Mouse (Mus musculus) kidney, postnatal 10 days (tissue): ENCODE results near the gene Lefty2.
A peak's percentile ranks its signal among the peaks of the same experiment; 100 is the strongest.
"Not testable (repeated sequence)": the region's sequence is repeated elsewhere in the genome, so short reads cannot be mapped to it uniquely, and the experiment has no call there.

ENCODE experiments used
- DNase-seq: peaks from one replicate; pipeline ENCODE4 v3.0.0; 2021; ENCODE audit warnings: mixed read lengths

Gene Lefty2

DNA sequence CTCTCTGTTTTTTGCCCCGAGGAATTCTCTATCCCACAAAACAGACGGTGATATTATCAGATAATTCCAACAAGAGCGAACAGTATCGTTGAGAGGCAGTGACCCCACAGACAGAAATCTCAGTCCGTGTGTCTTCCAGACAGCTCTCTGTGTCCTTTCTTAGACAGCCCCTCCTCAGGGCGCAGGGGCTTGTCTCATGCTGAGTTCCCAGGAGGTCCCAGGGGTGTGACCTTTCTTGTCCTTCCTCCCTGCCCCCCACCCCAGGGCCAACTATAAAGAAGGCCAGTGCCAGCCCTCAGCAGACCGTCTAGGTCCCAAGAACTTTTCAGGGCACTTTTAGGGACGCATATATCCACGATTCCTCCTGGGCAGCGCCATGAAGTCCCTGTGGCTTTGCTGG lies at the start of gene Lefty2:
Gene Lefty2 (plus strand): TSS at position 301 of the 400 bp plus-strand sequence.
- DNase-seq, result no peak

DNA sequence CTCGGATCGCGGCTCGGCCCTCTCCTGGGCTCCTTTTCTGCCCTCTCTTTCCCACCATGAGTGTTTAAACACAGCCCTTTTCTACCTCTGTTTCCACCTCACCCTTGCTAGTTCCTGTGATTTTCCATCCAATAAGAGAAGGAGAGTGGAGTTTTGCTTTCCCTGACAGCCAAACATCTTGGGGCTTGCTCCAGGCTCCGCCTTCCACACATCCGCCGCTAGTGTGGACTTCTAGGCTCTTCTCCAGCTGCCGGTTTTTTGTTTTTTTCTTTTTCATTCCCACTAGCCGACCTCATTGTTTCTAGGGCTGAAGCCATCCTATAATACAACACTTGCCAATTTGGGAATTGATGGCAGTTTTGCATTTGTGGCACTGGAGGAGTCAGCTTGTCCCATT lies 44.8 kb upstream of the Lefty2 start:
- DNase-seq, result peak; percentile 81

DNA sequence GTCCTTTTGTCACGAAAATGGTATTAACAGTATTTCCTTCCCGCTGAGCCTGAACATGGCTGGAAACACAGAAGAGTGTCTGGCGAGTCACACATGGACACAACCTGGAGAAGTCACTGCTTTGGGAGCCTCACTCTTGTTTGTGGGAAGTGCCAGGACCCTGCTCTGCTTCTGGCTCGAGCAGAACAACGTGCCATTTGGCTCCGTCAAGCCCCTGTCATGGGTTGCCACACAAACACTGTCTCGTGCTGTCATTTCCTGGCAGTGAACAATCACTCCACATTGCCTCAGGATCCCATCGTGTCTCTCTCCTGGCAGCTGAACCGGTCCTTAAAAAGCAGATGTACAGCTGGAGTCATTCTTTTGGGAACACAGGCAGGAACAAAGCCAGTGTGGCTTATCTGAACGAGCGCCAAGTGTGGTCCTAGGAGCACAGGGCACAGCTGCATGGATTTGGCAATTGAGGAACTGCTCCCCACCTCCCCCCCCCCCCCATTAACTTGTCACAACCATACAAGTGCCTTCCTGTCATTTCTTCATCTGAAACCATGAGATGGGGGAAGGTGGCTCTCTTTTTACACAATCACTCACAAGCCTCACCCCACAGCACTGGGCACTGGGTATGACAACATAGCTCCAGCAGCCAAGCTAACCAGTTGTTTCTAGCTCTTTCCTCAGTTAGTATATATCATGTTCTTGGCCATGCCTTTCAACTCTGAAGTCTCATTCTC lies 44.2 kb upstream of the Lefty2 start:
- DNase-seq, result peak; percentile 61

DNA sequence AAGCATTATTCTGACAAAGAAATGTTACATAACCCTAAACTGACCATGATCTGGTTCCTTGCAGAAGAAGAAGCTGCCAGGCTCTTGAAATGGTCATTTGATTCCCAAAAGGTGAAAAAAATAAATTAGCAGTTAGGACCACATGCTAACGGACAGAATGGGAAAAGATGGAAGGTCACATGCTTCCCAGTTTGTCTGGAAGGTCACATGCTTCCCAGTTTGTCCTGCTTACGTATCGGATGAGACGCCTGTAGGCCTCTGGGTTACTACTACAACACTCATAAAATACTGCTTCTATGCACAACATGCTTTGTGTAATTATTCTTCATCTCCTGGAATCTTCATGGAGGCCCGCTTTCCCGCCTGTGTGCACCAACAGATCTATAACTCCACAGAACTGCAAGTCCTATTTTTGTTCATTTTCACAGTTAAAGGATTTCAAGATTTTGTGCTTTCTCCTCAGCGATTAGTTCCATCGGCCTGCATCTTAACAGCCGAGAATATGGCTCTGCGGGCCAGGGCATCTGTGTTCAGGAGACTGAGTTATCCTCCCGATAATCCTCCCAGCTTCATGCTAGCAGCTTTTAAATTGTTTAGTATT lies 43.1 kb upstream of the Lefty2 start:
- peak; percentile 22 for DNase-seq

DNA sequence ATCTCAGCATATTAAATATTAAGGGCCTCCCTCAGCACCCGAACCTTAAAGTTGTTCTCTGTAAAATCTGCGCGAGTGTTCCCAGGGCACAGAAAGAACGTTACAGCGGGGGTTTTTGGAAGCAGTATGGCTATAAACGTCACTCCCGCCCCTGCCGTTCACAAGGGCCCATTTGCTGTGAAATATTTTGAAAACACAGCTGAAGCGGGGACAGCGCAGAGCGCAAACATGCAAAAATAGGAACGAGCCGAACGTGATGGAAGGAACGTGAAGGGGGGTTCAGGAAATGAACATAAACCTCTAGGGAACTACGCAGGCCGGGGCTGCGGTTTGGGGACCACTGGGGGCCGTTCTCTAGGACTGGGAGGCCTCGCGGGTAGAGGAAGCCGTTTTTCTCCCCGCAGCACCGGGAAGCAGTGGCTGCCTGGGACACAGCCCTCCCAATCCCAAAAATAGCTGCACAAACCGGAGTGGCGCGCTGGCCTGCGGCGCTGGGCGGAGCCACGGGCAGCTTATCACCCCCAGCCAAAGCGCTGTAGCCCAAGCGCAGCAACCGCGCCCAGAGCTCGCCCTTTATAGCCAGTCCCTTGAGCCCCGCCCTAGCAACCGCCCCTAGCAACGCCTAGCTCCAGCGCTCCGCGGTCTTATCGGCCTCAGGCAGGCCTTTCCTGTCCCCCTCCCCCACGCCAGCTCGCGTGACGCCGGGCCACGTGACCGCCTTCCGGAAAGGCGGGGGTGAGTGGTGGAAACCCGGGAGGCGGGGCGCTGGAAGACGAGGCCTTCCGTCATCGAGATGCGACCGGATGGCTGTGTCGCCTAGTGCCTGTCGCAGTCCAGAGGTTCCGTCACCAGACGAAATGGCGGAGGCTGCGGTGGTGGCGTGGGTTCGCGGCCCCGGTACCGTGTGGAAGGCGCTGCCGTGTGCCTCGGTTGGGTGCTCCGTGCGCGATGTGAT lies 42.3 kb upstream of the Lefty2 start, which contains the start of gene Sde2:
Gene Sde2 (plus strand): TSS at position 812 of the 955 bp plus-strand sequence.
- peak; percentile 100 for DNase-seq

DNA sequence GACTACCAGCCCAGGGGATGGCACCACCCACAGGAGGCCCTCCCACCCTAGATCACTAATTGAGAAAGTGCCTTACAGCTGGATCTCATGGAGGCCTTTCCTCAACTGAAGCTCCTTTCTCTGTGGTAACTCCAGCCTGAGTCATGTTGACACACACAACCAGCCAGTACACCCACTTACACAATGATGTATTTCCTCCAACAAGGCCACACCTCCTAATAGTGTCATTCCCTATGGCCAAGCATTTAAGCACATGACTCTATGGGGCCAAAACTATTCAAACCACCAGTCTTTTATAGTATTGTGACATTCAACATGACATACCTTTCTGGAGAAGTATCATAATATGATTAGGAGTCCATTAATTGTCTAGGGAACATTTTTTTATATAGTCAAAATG lies 34.1 kb upstream of the Lefty2 start:
- no peak for DNase-seq

DNA sequence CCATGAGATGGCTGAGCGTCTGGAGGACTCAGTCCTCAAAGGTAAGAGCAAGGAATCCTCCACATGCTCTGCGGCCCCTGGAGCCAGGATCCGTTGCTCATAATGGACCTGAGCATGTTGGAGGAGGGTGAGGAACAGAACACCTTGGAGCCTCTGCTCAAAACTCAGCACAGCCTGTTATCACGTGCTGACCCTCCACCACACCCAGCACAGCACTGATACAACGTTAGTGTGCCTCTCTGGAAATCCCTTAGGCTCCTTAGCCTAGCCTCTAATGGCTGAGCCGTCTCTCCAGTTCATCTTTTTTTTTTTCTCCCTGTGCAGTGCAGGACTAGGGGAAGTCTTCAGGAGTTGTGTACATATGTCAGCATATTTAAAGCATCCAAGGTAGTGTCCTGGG lies 32.9 kb upstream of the Lefty2 start:
- DNase-seq, result no peak

DNA sequence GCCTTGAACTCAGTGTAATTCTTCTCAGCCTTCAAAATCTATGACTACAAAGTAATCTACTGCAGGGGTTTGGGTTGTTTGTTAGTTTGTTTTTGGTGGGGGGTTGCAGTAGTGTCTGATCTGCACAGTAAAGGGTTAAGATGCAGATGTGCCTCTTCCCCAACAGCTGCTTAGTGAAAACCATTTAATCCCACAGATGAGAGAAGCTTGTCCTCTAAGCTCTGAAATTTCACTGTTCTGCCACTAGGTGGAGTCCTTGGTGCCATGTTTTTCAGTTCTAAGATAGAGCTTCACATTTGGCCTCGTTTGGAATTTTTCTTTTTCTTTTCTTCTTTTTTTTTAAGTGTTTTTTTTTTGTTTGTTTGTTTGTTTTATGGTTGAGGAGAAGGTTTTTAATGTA lies 29.3 kb upstream of the Lefty2 start:
- DNase-seq, result peak; percentile 34

DNA sequence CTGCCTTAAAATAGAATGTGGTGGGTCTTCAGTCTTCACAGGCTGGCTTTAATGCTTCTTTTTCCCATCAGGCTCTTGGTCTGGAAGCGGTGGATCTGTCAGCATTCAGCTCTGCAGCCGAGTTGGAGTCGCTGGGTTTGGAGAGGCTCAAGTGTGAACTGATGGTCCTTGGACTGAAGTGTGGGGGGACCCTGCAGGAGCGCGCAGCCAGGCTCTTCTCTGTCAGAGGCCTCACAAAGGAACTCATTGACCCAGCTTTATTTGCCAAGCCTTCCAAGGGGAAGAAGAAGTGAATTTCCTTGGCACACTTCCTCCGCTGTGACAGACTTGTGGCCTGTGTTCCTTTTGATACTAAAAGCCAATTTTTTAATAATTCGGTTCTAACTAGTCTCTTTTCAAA lies 26.9 kb upstream of the Lefty2 start:
- DNase-seq, result no peak

DNA sequence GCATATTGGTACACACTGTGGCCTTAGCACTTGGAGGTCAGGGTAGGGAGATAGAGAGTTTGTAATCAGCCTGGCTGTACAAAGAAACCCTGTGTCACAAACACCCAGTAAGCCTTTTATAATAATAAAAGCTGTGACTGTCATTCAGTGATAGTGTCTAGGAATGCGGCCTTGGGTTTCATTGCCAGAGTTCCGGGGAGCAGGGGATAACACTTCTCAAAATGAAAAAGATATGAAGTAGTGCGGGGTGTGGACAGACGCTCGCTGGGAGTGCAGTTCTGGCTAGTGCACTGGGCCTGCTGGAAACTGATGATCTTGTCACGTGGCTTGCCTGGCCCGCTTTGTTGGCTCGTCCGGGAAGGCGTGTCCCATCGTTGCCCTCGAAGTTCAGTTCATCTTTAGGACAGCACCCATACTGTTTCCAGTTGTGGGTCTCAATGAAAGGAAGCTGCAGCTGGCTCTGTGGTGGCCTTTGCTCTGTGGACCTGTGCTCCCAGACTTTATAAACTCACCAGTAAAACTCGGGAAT lies 22.7 kb upstream of the Lefty2 start:
- DNase-seq, result no peak

DNA sequence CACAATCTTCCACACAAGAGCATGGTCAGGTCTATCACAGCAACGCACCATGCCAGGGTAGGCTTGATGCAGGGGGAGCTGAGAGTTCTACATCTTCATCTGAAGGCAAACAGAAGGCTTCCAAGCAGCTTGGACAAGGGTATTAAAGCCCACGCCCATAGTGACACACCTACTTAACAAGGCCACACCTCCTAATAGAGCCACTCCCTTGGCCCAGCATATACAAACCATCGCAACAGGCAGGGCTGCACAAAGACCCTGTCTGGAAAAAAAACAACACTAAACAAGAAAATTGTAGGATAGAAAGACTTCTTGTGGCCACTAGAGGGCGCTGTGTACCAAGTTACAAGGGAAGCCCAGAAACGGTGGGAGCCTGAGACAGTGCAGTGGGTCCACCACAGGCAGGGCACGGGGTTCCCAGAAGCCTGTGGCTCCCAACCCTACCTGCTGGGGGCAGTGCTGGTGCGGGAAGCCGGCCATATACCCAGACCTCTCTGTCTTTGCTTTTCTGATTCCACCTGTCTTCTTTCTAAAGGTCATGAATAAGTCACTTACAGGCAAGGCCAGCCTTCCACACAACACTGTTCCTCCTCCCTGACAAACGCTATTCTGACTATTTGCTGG lies 18.9 kb upstream of the Lefty2 start:
- peak; percentile 76 for DNase-seq

DNA sequence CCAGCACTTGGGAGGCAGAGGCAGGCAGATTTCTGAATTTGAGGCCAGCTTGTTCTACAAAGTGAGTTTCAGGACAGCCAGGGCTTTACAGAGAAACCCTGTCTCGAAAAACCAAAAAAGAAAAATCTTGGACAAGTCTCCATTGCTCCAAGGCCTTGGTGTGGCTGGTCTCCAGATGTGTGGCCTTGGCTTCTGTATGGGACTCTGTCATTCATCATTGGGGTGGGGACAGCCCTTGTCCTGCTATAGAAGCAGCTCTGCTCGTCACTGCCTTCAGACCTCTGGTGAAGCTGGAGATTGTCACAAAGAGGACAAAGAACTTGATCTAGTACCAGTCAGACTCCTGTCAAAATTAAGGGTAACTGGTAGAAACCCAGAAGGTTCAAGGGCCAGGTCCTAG lies 18.3 kb upstream of the Lefty2 start:
- DNase-seq, result no peak

DNA sequence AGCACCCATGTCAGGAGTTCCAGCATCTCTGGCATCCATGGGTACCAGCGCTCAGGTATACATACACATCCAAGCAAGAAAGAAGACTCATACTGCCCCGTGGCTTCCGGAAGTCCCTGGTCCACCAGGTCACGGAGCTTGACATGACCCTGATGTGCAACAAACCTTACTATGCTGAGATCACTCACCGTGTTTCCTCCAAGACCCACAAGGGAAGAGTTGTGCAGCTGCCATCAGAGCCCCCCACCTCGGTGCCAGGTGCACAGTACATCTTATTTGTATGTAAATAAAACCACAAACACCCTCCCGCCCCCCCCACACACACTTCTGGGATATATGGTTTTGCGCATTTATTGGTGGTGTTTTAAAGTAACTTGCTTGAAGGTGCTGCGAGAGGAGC lies 17.8 kb upstream of the Lefty2 start:
- DNase-seq, result no peak

DNA sequence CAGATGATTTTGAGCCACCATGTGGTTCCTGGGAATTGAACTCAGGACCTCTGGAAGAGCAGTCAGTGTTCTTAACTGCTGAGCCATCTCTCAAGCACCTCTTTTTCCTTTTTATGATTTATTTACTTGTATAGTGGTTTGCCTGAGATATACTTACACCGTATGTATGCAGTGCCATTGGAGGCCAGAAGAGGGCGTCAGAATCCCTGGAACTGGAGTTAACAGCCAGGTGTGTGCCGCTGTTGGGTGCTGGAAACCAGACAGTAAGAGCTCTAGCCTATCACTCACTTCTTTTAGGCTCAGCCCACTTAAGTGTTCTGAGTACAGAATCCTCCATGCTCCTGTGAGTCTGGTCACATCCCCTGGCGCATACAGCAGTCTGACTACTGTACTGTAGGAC lies 15.4 kb upstream of the Lefty2 start:
- DNase-seq, result no peak

DNA sequence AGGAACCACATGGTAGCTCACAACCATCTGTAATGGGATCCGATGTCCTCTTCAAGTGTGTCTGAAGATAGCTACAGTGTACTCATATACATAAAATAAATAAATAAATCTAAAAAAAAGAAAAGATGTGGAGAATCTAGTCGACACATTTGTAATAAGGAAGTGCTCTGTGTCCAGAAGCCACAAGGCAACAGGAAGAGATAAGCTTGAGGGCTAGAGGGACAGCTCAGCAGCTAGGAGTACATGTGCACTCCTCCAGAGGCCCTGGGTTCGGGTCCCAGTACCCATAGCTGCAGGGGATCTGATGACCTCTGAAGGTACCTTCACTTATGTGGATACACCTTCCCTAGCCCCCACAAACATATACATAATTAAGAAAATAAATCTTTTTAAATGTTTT lies 11.1 kb upstream of the Lefty2 start:
- DNase-seq, result no peak

DNA sequence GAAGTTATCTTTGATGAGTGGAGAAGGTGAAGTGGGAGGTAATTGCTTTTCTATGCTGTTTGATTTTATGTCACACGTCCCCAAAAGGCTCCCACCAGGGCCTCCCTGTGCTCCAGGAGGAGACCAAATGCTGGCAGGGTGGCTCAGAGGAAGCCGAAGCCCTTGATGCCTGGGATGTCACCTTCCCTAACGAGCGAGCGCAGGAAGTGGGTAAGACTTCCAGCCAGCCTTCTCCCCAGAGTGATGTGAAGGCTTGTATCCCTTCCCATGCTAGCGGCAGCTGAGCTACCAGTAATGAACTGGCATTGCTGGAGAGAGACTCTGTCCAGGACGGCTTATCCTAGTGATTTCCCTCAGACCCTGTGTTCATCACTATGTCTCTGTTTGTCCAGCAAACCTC lies 9.2 kb upstream of the Lefty2 start:
- no peak for DNase-seq

DNA sequence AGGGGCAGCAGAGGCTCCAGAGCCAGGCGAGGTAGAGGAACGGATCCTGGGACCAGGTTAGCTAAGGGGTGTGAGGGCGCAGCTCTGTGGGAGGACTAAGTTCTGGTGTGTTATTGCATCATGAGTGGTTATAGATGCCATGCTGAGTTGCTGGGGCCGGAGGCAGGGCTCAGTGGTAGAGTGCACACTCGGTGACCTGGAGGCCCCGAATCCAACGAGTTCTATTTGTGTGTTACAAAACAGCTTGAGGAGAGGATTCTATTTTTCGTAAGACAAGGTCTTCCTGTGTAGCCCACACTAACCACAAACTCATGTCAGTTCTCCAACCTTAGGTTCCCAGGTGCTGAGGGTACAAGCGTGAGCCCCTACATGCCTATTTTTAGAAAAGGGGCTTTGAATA lies 8.4 kb upstream of the Lefty2 start:
- DNase-seq, result no peak

DNA sequence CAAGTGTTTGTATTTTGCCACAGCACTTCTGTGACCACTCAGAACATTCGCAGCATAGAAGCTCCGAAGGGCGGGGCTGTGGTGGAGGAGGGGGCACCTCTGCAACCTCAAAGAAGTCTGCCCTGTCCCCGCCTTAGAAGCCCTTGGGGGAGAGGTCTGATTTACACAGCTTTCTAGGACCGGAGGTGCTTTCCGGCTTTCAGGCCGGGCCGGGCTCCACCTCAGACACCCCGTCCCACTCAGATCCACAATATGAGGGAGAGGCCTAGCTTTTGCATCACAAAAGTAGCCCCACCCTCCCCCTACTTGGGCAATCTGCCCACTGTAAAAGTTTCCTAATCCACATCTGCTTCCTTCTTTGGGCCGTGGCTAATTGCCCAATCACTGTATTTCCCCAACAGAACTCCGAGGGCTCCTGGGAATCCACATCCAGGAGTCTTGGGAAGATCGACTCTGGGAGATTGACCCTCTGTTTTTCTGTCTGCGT lies 4.3 kb upstream of the Lefty2 start:
- DNase-seq, result peak; percentile 91

DNA sequence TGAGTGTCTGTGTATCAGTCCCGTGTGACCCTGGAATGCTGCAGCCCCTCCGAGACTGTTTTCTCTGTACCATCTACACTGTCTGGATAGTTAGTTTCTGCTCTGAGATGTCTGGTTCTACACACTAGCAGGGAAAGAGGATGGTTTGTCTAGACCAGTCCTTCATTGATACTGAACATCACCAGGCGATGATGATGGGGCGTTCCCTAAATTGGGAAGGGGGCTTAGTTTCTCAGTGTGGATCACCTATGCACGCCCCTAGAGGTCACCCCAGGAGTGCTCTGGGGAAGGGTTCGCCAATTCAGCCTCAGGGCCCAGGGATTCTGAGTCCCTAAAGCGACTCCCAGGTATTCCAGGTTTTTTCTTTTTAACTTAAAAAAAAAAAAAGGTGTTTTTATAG lies 3.7 kb upstream of the Lefty2 start:
- DNase-seq, result no peak

DNA sequence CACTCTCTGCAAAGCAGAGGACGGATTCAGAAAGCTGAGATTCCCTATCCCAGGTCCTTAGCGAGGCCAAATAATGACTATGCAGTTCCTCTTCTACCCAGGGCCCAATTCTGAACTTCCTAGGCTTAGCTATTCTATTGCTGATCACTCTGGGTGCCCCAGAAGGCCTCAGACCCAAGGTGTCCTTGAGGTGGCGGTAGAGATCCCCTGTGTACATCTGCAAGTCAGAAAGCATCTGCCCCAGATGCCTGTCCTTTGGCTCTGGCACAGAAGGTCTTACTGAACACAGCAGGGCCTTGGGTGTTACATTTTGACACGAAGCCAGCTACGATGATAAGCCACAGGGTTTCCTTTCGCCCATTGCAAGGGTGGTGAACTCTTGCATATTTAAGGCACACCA lies 3.1 kb upstream of the Lefty2 start:
- DNase-seq, result no peak

DNA sequence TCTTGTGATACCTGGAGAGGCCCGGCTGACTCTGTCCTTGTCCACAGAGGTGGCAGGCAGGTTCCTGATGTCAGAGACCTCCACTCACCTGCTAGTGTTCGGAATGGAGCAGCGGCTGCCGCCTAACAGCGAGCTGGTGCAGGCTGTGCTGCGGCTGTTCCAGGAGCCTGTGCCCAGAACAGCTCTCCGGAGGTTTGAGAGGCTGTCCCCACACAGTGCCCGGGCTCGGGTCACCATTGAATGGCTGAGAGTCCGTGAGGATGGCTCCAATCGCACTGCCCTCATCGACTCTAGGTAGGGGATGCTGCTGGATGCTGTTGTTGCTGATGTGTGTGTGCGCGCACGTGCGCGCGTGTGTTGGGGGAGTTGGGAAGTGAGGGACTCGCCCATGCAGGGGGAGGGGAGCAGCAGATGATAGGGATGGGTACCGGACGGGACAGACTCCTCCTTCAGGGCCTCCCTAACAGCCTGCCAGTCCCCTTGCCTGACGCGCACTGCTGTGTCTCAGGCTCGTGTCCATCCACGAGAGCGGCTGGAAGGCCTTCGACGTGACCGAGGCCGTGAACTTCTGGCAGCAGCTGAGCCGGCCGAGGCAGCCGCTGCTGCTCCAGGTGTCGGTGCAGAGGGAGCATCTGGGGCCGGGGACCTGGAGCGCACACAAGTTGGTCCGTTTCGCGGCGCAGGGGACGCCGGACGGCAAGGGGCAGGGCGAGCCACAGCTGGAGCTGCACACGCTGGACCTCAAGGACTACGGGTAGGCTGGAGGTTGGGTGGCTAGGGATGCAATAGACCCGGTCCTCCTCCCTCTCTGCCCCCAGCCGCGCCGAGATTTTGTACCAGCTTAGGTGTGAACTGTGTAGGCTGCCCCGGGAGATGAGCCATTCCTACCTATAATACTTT lies 1.4 kb downstream of the Lefty2 start:
- DNase-seq, result not testable (repeated sequence)

DNA sequence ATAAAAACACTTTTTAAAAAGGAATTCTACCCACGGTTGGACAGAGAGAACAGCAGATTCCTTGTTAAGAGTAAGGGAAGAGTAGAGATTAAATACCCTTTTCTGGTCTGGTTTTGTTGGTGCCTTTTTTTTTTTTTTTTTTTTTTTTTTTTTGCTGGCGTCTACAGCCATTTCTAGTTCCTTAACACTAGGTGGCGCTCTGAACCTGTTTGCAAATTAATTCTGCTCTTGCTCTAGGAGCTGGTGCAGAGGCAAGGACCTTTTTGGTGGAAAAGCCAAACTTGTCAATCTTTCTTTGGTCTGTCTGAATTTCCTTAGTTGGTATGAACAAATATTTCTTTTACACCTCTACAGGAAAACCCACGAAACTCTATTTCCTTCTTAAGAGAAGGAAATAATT lies 8.2 kb downstream of the Lefty2 start:
- DNase-seq, result no peak
